Mouse (Mus musculus): Measurements from ENCODE around the gene Serinc2. TPM values are rescaled to one million over a fixed set of nuclear protein-coding genes. Genes with fewer than 3 reads are reported as not detected.
"Not testable (repeated sequence)": the region's sequence is repeated elsewhere in the genome, so short reads cannot be mapped to it uniquely, and the experiment has no call there.

The Serinc2 gene
- total RNA-seq, 1 experiment from 2014 or later, result not detected

DNA sequence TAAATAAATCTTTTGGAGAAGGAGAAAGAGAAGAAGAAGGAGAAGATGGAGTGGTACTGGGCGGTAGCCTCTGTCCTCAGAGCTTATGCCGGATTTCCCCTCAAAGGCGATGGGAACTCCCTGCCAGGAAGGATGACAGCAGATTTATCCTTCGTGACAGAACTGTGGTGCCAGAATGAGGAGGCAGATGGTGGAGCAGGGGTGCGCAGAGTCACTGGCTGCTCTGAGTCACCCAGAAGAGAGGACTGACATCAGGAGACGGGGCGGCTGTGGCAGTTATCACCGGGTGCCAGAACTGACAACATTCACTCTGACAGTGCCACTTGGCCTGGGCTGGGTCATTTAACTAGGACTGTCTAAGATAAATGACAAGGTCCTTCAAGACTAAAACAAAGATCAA, 8.9 kb downstream of the Serinc2 start:
- ATAC-seq (replicated peaks; ENCODE audit: insufficient number of reproducible peaks, low FRiP score, low TSS enrichment, poor library complexity, severe bottlenecking), result no peak

DNA sequence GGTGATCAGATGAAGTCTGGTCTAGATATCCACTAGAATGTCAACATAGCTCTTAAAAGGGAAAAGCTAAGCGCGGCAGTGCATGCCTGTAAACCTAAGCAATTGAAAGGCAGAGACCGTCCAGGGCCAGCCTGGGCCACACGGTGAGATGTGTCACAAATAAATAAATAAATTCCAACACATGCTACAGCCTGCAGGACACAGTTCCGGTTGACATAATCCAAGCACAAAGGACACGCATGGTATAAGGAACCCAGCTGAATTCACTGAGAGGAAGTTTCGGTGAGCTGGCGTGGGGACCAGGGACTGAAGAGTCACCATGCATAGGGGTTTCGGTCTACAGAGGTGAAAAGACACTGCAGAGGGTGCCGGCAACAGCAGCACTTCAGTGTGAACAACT, 10.3 kb downstream of the Serinc2 start:
- no peak for ATAC-seq (replicated peaks; ENCODE audit: insufficient number of reproducible peaks, low FRiP score, low TSS enrichment, poor library complexity, severe bottlenecking)

DNA sequence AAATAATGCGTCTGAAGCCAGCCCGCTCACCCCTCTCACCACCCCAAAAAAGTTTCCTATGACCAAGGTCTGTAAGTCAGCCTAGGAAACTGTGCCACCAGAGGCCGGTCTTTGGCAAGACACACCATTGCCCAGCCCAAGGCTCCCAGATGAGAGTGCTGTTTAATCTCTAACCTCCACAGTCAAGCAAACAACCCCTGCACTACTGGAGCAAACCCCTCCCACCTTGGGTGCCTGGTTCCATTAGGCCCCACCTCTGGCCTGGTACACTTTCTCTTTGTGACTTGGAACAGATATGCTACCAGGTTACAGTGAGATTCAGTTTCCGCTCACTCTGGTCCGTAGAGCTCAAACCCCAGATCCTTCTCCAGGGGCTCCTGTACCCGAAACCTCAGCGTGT, 11.9 kb downstream of the Serinc2 start:
- no peak for ATAC-seq (replicated peaks; ENCODE audit: insufficient number of reproducible peaks, low FRiP score, low TSS enrichment, poor library complexity, severe bottlenecking)

DNA sequence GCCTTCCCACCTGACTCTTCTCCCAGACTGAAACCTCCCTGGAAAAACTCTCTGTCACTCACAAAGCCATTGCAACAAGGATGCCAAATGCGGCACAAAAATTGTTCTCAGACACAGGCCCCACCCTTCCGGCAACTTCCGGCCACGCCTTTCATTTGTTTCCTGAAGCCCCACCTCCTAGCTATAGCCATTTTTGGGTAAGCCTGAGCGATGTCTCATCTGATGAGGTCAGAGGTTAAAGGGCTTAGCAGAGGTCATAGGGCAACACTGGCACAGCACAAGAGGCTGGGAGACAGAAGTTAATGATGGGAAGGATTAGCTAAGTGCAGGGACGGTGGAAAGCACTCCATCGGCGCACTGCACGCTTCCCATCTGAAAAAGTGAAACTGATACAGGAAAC, 12.4 kb downstream of the Serinc2 start:
- 0 out of 2 replicates have a peak, but pooled peaks have one; percentile 58 for ATAC-seq (replicated peaks; ENCODE audit: insufficient number of reproducible peaks, low FRiP score, low TSS enrichment, poor library complexity, severe bottlenecking)

DNA sequence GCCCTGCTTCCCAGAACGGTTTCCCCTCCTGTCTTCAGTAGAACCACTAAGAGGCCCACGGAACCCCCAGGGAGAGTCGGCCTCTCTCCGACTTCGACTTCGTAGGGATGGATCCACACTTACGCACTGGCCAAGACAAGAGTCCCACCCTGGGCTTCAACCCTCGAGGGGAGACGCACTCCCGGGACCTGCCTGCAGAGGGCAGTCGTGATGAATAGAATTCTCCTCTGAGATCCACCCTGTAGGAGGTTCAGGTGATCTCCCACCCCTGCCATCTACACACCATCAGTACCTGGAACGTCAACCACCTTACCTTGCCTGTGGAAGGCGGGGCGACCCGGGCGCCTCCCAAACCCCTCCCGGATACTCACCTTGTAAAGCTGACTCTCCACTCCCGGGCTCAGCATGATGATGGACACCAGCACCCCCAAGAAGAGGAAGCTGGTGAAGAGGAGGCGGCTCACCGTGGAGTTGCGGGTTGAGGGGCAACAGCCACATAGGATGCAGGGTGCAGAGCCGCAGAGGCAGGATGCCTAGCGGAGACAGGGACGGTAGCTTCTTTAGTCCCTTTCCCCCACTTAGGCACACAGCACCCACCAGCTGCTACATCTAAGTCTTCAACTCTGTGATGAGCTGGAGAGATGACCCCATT, 14.2 kb downstream of the Serinc2 start:
- peak; percentile 59; the same call in 1 of the 2 replicates for ATAC-seq (replicated peaks; ENCODE audit: insufficient number of reproducible peaks, low FRiP score, low TSS enrichment, poor library complexity, severe bottlenecking)

DNA sequence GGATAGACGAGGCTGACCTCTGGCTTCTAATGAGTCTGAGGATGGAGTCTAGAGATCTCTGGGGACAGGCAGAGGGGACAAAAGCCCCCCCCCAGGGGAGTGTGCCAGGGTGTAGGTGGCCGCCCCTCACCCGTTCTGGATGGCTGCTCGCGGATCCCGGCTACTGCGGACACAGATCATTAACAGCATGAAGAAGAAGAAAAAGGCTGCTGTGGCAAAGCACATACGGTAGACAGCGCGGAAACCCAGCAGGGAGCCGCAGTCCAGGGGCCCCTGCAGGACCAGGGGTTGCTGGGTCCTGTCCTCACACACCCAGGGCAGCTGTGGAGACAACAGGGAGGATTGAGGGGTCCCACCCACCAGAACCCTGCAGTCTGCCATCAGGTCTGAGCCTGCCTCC, 14.9 kb downstream of the Serinc2 start:
- ATAC-seq (replicated peaks; ENCODE audit: insufficient number of reproducible peaks, low FRiP score, low TSS enrichment, poor library complexity, severe bottlenecking), result no peak

DNA sequence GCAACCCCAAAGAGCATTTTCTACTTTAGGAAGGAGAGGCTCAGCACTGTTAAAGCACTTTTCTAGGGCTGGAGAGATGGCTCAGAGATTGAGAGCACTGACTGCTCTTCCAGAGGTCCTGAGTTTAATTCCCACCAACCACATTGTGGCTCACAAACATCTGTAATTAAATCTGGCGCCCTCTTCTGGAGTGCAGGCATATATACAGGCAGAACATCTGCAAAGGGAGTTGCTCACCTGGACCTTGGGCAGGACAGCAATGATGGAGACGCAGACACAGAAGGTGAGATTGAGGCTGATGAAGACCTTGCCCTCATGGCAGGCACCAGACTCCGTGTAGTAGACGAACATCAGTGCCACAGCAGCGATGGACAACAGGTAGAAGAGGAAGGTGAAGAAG, 18.6 kb downstream of the Serinc2 start:
- no peak for ATAC-seq (replicated peaks; ENCODE audit: insufficient number of reproducible peaks, low FRiP score, low TSS enrichment, poor library complexity, severe bottlenecking)

DNA sequence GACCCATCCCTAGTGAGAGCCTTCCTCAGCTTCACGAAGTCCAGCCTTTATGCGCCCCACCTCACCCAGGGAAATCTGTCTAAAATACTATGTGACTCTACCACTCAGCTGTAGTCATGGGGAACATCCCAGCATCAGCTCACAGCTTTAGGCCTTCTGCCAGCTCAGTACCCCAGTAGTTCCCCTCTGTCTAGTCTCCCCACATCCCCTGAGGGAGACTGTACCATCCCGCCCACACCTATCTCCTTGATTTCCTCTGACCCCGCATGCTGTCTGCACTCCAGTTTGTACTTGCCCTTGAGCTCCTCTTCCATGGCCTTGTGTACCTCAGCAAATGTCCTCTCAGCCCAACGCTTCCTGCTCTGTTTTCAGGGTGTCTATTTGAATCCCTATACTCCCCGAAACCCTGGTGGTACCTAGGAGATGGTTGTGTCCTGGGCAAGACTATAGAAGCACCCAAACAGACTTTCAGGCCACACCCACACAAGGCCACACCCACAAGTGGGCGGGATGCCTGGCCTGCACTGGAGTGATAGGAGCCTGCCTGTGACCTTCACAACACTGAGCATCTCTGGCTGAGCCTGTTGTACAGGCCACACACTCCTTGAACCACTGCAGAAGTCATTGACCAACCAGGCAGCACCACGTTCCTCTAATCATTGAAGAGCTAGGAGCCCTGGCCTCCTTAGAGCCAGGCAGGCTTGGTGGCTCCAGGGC, 26.4 kb downstream of the Serinc2 start:
- ATAC-seq (replicated peaks; ENCODE audit: insufficient number of reproducible peaks, low FRiP score, low TSS enrichment, poor library complexity, severe bottlenecking), result no peak

DNA sequence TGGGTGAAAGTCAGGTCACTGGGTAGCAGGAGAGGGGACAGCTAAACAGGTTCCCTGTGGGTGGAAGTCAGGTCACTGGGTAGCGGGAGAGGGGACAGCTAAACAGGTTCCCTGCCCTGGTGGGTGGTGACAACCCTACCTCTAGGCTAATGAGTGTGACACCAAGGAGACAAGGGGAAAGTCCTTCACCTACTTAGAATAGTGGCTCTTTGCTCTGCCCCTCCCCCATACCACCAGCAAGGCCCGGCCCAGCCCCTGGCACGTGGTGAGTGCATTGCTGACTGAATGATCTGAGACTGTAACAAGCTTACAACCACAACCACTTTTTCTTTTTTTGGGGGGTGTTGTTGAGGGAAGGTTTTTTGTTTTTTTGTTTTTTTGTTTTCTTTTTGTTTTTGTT, 27.2 kb downstream of the Serinc2 start:
- no peak for ATAC-seq (replicated peaks; ENCODE audit: insufficient number of reproducible peaks, low FRiP score, low TSS enrichment, poor library complexity, severe bottlenecking)

DNA sequence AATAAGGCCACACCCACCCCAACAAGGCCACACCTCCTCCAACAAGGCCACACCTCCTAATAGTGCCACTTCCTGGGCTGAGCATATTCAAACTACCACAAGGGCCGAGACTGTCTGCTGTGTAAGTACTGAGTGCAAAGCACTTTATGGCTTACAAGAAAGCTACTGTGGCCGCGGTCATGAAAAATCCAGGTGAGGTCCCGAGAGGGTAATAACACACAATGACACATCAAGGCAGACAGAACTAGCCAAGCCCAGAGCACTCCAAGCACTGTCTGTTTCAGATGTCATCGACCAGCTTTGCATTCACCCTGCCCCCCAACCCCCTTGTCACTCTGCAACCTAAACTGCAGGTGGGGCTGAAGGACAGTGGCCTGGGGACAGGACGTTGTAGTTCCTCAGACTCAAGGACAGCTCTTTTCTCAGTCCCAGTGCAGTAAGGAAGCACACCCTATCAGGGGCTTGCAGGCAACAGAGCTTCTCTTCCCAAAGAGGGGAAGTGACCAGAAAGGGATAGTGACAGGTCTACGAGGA, 27.8 kb downstream of the Serinc2 start:
- ATAC-seq (replicated peaks; ENCODE audit: insufficient number of reproducible peaks, low FRiP score, low TSS enrichment, poor library complexity, severe bottlenecking), result no peak

DNA sequence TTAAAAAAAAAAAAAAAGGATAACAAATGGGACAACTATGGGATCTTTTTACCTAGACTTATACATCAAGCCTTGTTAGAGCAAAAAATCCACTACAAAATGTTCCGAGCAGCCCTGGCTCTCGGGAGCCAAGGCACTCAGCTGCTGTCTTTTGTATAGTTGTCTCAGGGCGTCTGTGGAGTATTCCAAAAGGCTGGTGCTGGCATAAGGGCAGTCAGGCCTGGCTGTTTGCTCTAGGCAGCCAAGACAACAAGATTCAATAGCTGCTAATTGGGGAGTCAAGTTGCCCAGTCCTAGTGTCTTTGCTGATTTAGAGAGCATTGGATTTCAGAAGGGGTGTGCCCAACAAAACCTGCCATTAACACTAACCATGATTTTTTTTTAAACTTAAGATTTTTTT, 30.4 kb downstream of the Serinc2 start:
- no peak for ATAC-seq (replicated peaks; ENCODE audit: insufficient number of reproducible peaks, low FRiP score, low TSS enrichment, poor library complexity, severe bottlenecking)

DNA sequence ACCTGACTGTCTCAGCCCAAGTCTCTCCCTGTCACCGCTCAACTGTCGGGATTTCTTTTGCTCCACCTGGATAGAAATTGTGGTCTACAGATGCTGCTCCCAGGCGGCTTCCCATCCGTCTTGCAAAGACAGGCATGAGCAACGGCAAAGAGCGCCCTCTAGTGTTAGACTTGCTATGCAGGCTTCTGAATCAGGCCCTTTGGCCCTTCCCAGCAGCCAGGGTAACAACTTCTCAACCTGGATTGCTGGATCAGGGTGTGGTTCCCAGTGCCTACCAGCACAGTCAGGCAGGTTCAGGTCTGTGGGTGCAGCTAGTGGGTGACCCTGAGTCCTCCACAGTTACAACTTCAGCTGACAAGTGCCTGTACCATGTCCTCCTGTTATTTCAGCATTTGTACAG, 32.9 kb downstream of the Serinc2 start:
- ATAC-seq (replicated peaks; ENCODE audit: insufficient number of reproducible peaks, low FRiP score, low TSS enrichment, poor library complexity, severe bottlenecking), result no peak; the same call in 1 of the 2 replicates

DNA sequence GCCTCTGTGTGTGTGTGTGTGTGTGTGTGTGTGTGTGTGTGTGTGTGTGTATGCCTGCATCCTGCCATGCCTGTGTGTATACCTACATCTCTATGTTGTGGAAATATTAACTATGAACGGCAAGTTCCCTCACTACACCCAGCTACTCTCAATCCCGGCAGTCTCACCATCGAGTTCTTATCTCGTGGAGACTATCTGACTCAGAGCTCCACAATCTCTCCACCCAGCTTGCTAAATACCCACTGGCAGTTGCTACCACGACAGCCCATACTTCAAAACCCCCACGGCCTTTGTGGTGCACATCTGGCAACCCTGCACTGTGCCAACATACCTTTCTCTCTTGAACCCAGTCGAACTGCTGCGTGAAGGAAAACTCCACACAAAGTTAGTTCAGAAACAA, 34.3 kb downstream of the Serinc2 start:
- no peak for ATAC-seq (replicated peaks; ENCODE audit: insufficient number of reproducible peaks, low FRiP score, low TSS enrichment, poor library complexity, severe bottlenecking)

DNA sequence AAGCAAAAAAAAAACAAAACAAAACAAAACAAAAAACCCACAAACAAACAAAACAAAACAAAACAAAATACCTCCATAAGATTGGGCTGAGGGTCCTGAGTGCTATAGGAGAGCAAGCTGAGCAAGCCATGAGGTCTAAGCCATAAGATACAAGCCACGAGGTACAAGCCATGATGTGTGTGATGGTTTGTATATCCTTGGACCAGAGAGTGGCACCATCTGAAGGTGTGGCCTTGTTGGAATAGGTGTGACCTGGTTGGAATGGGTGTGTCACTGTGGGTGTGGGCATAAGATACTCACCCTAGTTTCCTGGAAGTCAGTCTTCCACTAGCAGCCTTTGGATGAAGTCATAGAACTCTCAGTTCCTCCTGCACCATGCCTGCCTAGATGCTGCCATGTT, 35.4 kb downstream of the Serinc2 start:
- ATAC-seq (replicated peaks; ENCODE audit: insufficient number of reproducible peaks, low FRiP score, low TSS enrichment, poor library complexity, severe bottlenecking), result not testable (repeated sequence)

DNA sequence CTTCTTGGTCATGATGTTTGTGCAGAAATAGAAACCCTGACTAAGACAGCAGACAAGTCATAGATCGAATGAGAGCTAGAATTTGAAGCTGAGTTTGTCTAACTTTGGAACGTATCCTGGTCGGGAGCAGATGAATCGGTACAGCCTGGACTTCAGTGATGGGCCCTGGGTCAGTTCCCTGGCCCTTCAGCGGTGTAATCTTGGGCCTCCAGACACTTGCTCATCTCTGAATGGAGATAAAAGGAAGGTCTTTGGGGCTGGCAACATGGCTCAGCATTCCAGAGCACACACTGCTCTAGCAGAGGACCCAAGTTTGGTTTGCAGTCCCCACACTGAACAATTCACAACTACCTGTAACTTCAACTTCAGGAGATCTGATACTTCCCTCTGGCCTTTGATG, 36.0 kb downstream of the Serinc2 start:
- ATAC-seq (replicated peaks; ENCODE audit: insufficient number of reproducible peaks, low FRiP score, low TSS enrichment, poor library complexity, severe bottlenecking), result no peak

DNA sequence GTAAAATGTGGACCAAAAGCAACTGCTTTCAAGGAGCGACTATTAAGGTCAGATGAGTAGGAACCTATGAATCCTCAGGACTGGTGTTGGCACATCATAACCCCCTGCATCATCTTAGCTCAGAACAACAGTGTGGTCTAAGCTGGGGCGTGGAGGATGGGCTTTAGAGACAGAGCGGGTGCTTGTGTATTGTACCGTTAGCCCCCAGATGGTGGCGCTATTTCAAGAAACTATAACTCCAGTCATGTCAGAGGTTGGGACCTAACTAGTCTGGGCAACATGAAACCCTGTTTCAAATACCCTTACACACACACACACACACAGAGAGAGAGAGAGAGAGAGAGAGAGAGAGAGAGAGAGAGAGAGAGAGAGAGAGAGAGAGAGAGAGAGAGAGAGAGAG, 38.3 kb downstream of the Serinc2 start:
- no peak for ATAC-seq (replicated peaks; ENCODE audit: insufficient number of reproducible peaks, low FRiP score, low TSS enrichment, poor library complexity, severe bottlenecking)

DNA sequence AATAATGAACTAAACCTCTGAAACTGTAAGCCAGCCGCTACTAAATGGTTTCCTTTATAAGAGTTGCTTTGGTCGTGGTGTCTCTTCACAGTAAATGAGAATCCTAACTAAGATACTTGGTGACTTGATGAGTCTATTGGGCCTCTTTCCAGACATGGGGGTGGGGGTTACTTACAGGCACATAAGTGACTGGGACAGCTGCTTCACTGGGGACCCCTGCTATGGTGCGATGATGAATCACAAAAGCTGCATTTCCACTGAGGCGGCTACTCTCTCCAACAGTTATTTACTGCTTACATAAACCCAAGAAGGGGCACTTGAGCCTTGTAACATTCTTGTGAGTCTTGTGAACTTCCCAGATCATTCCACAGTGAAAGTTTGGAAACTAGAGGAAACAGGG, 41.4 kb downstream of the Serinc2 start:
- ATAC-seq (replicated peaks; ENCODE audit: insufficient number of reproducible peaks, low FRiP score, low TSS enrichment, poor library complexity, severe bottlenecking), result no peak

DNA sequence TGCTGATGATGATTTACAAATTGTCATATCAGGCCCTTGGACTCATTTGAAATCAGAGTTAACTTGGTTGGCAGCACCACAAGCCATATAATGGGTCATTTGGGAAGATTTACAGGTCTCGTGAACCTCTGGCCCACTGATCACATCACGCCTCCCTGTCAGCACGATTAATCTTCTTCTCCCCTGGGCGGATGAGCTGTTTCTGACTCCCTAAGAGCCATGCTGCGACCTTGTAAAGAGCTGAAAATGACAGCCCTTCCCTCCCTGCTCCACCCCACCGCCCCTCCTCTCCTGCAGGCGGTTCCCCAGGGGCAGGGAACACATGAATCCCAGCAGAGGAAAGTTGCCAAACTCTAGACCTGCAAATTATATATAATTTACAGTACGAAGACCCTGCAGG, 42.6 kb downstream of the Serinc2 start:
- no peak for ATAC-seq (replicated peaks; ENCODE audit: insufficient number of reproducible peaks, low FRiP score, low TSS enrichment, poor library complexity, severe bottlenecking)

DNA sequence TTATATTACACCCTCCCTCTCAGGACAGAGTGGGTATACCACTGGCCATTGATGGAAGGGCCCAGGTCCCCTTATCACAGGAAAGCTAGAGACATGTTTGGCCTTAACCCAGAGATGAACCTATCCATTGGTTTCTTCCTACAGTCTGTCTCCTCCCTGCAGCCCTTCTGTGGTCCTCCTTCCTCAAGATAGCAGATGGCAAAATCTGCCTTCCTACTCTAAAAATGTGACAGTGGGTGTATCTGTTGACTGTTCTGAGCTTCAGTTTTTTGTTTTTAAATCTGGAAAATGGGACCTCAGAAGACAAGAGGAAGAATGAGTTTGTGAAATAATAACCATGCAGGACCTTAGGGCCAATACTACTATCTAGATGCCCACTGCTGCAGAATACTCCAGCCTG, 54.9 kb downstream of the Serinc2 start:
- ATAC-seq (replicated peaks; ENCODE audit: insufficient number of reproducible peaks, low FRiP score, low TSS enrichment, poor library complexity, severe bottlenecking), result no peak

DNA sequence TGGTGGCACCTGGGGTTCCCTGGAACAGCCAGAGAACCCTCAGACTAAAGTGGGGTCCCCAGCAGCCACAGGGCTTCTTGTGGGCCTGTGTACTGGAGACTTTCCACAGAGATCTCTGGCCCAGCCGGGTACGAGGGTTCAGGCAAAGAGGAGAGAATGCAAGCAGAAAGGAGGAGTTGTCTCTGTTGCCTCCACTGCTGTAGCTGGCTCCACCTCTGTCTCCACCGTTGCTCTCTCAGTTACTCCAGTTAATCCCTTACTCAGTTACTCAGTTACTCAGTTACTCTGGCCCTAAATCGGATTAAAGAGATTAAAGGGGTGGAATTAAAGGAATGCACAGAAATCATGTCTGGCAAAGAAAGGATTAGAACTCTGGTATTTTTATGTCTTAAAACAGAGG, 56.8 kb downstream of the Serinc2 start, which contains the start of gene Gm853:
TSS of gene Gm853 (minus strand) at position 223 of the 400 bp plus-strand sequence.
- ATAC-seq (replicated peaks; ENCODE audit: insufficient number of reproducible peaks, low FRiP score, low TSS enrichment, poor library complexity, severe bottlenecking), result no peak
